Mouse (Mus musculus): ENCODE results near the gene Tmem59.

GRCm38 (mm10) chr4:107196454-107196853, 18.3 kb downstream of the Tmem59 start:
- TF ChIP-seq CTCF (IDR thresholded peaks at IDR 0.05 in 2 of 3, conservative IDR thresholded peaks at IDR 0.05 in 1 of 3; ENCODE audit: control insufficient read depth in 1 of 3, insufficient read depth in 1 of 3, low read depth in 2 of 3, low read length in 3 of 3, poor library complexity in 1 of 3, severe bottlenecking in 1 of 3) (no peak), MAX (IDR thresholded peaks at IDR 0.05; ENCODE audit: low read length) (no peak), MAFK (IDR thresholded peaks at IDR 0.05; ENCODE audit: borderline replicate concordance, low read depth, low read length) (no peak), E2F4 (IDR thresholded peaks at IDR 0.05; ENCODE audit: borderline replicate concordance, low read depth, low read length) (no peak)

All from MEL (cell line).